Mouse (Mus musculus): ENCODE measurements around the gene Piezo1. TPM values are rescaled to one million over a fixed set of nuclear protein-coding genes. Genes with fewer than 3 reads are reported as not detected.

Piezo1 gene
- polyA plus RNA-seq, 1 experiment from 2014 or later, result 15.6 TPM

GRCm38 (mm10) chr8:122459218-122459900 lies 91.8 kb downstream of the Piezo1 start:
- Histone ChIP-seq H3K4me2 (replicated peaks; ENCODE audit: low read depth, low read length) (no peak overlapping the region), H3K9ac (replicated peaks; ENCODE audit: low read depth, low read length) (no peak overlapping the region)

GRCm38 (mm10) chr8:122457171-122457570 lies 94.0 kb downstream of the Piezo1 start:
- H3K4me1 ChIP-seq (ENCODE audit: control insufficient read depth, insufficient read depth, low read length), result peaks cover 10% of the 10 kb centered on the region; the same call in 1 of the 2 replicates
- no peak for ATAC-seq (ENCODE audit: insufficient number of reproducible peaks, insufficient read depth, low FRiP score, low read depth)
- no peak overlapping the region for H3K4me2 ChIP-seq (replicated peaks; ENCODE audit: low read depth, low read length)
- WGBS, result 75% methylated on average over 11 of the region's 11 CpGs
- H3K27ac ChIP-seq (ENCODE audit: low read length), result no peak overlapping the region
- H3K9ac ChIP-seq (replicated peaks; ENCODE audit: low read depth, low read length), result no peak overlapping the region
- H3K9me3 ChIP-seq (ENCODE audit: control insufficient read depth, low read depth, low read length), result no peaks in the 10 kb centered on the region
- H3K27me3 ChIP-seq (ENCODE audit: control insufficient read depth, insufficient read depth, low read length), result peaks cover 17% of the 10 kb centered on the region
- H3K36me3 ChIP-seq (ENCODE audit: control insufficient read depth, insufficient read depth, low read length), result no peaks in the 10 kb centered on the region
- H3K4me3 ChIP-seq (ENCODE audit: low read depth, low read length), result no peak overlapping the region

More at GRCm38 (mm10) chr8:122459218-122459900, 91.8 kb downstream of the Piezo1 start:
- peaks cover 10% of the 10 kb centered on the region; the same call in 1 of the 2 replicates for H3K4me1 ChIP-seq (ENCODE audit: control insufficient read depth, insufficient read depth, low read length)
- H3K9me3 ChIP-seq (ENCODE audit: control insufficient read depth, low read depth, low read length), result no peaks in the 10 kb centered on the region
- no peaks in the 10 kb centered on the region for H3K36me3 ChIP-seq (ENCODE audit: control insufficient read depth, insufficient read depth, low read length)
- no peak overlapping the region for H3K27ac ChIP-seq (ENCODE audit: low read length)
- ATAC-seq (ENCODE audit: insufficient number of reproducible peaks, insufficient read depth, low FRiP score, low read depth), result no peak
- WGBS, result 51% methylated on average over 6 of the region's 6 CpGs
- H3K4me3 ChIP-seq (ENCODE audit: low read depth, low read length), result no peak overlapping the region
- H3K27me3 ChIP-seq (ENCODE audit: control insufficient read depth, insufficient read depth, low read length), result peaks cover 17% of the 10 kb centered on the region

- Histone ChIP-seq H3K27ac (ENCODE audit: low read length) (no peak overlapping the region), H3K9ac (replicated peaks; ENCODE audit: low read depth, low read length) (no peak overlapping the region), H3K4me1 (ENCODE audit: control insufficient read depth, insufficient read depth, low read length) (no peaks in the 10 kb centered on the region), H3K36me3 (ENCODE audit: control insufficient read depth, insufficient read depth, low read length) (no peaks in the 10 kb centered on the region), H3K9me3 (ENCODE audit: control insufficient read depth, low read depth, low read length) (no peaks in the 10 kb centered on the region), H3K4me2 (replicated peaks; ENCODE audit: low read depth, low read length) (no peak overlapping the region), H3K4me3 (ENCODE audit: low read depth, low read length) (no peak overlapping the region), H3K27me3 (ENCODE audit: control insufficient read depth, insufficient read depth, low read length) (peaks cover 1% of the 10 kb centered on the region; the same call in 1 of the 2 replicates)
- WGBS, result 89% methylated on average over 6 of the region's 6 CpGs
- no peak for ATAC-seq (ENCODE audit: insufficient number of reproducible peaks, insufficient read depth, low FRiP score, low read depth)
These were observed 96.7 kb downstream of the Piezo1 start for GRCm38 (mm10) chr8:122454409-122454808.

DNA sequence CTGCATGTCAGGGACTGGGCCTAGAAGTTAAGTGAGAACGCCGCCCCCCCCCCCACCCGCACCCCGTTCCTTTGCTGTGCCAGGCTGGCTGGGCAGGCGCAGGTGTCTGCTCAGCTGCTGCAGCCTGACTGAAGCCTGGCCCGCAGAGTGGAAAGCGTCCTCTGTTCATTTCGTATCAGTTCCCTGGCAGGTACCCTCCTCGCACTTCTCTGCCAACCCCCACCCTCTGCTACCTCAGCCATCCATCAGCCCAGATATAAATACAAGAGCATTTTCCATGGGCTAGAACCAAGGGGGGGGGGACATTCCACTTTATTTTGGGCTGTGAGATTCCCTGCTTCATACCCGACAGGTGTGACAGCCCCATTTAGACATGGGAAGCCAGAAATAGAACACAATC lies 99.0 kb downstream of the Piezo1 start:
- H3K27ac ChIP-seq (ENCODE audit: low read length), result no peak overlapping the region
- H3K4me2 ChIP-seq (replicated peaks; ENCODE audit: low read depth, low read length), result no peak overlapping the region
- H3K4me3 ChIP-seq (ENCODE audit: low read depth, low read length), result no peak overlapping the region
- no peak overlapping the region for H3K9ac ChIP-seq (replicated peaks; ENCODE audit: low read depth, low read length)
- no peaks in the 10 kb centered on the region for H3K4me1 ChIP-seq (ENCODE audit: control insufficient read depth, insufficient read depth, low read length)
- no peaks in the 10 kb centered on the region for H3K9me3 ChIP-seq (ENCODE audit: control insufficient read depth, low read depth, low read length)
- H3K36me3 ChIP-seq (ENCODE audit: control insufficient read depth, insufficient read depth, low read length), result no peaks in the 10 kb centered on the region
- no peak for ATAC-seq (ENCODE audit: insufficient number of reproducible peaks, insufficient read depth, low FRiP score, low read depth)
- H3K27me3 ChIP-seq (ENCODE audit: control insufficient read depth, insufficient read depth, low read length), result no peaks in the 10 kb centered on the region
- 73% methylated on average over 10 of the region's 10 CpGs for WGBS

DNA sequence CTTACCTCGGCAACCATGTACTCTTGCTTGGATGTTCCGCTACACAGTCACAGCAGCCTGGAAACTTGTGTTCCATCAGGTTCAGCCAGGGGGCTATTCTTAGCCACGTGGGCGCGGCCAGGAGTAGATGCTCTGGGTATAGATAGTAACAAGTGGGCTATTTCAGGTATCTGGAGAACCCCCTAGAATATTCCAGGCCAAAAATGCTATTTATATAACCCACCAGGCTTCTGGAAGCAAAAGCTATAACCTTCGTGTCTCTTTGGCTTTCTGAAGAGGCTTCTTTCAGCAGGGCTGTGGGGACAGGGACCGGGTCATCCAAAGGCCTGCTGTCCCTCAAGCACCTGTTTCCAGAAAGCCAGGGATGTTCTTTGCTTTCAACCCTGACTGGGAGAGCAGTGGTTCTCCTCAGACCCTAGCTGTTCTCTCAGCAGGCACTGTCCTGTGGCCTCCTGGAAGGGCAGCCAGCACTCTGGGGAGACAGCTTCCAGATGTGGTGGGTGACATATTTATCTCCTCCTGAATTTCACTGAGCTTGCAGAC lies 99.9 kb downstream of the Piezo1 start:
- 69% methylated on average over 7 of the region's 7 CpGs for WGBS
- Histone ChIP-seq H3K9me3 (ENCODE audit: control insufficient read depth, low read depth, low read length) (no peaks in the 10 kb centered on the region), H3K27ac (ENCODE audit: low read length) (no peak overlapping the region), H3K36me3 (ENCODE audit: control insufficient read depth, insufficient read depth, low read length) (no peaks in the 10 kb centered on the region), H3K4me2 (replicated peaks; ENCODE audit: low read depth, low read length) (no peak overlapping the region), H3K9ac (replicated peaks; ENCODE audit: low read depth, low read length) (no peak overlapping the region), H3K4me3 (ENCODE audit: low read depth, low read length) (no peak overlapping the region), H3K27me3 (ENCODE audit: control insufficient read depth, insufficient read depth, low read length) (no peaks in the 10 kb centered on the region), H3K4me1 (ENCODE audit: control insufficient read depth, insufficient read depth, low read length) (no peaks in the 10 kb centered on the region)
- ATAC-seq (ENCODE audit: insufficient number of reproducible peaks, insufficient read depth, low FRiP score, low read depth), result no peak

DNA sequence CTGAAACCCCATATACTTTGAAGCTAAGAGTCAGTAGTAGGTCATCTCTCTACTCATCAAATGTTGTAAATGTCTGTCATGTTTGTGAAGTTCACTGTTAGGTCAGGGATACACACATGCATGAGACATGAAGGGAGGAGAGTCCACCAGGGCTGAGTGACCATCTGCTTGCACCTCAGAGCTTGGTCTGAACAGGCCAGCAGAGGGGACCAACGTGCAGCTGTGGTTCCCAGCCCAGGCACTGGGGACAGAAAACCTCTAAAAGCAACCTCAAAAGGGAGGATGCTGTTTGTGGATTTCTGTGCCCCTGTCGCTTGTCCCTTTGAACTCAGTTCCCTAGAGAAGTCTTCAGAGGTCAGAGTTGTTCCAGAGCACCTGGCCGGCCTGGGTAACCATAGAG lies 105.9 kb downstream of the Piezo1 start:
- H3K4me3 ChIP-seq (ENCODE audit: low read depth, low read length), result no peak overlapping the region
- peaks cover 16% of the 10 kb centered on the region for H3K4me1 ChIP-seq (ENCODE audit: control insufficient read depth, insufficient read depth, low read length)
- no peaks in the 10 kb centered on the region for H3K9me3 ChIP-seq (ENCODE audit: control insufficient read depth, low read depth, low read length)
- H3K4me2 ChIP-seq (replicated peaks; ENCODE audit: low read depth, low read length), result peak overlapping the region; percentile 70; the same call in 1 of the 2 replicates
- no peak for ATAC-seq (ENCODE audit: insufficient number of reproducible peaks, insufficient read depth, low FRiP score, low read depth)
- H3K27me3 ChIP-seq (ENCODE audit: control insufficient read depth, insufficient read depth, low read length), result no peaks in the 10 kb centered on the region
- no peak overlapping the region for H3K27ac ChIP-seq (ENCODE audit: low read length)
- no peaks in the 10 kb centered on the region for H3K36me3 ChIP-seq (ENCODE audit: control insufficient read depth, insufficient read depth, low read length)
- H3K9ac ChIP-seq (replicated peaks; ENCODE audit: low read depth, low read length), result no peak overlapping the region
- 48% methylated on average over 3 of the region's 3 CpGs for WGBS

DNA sequence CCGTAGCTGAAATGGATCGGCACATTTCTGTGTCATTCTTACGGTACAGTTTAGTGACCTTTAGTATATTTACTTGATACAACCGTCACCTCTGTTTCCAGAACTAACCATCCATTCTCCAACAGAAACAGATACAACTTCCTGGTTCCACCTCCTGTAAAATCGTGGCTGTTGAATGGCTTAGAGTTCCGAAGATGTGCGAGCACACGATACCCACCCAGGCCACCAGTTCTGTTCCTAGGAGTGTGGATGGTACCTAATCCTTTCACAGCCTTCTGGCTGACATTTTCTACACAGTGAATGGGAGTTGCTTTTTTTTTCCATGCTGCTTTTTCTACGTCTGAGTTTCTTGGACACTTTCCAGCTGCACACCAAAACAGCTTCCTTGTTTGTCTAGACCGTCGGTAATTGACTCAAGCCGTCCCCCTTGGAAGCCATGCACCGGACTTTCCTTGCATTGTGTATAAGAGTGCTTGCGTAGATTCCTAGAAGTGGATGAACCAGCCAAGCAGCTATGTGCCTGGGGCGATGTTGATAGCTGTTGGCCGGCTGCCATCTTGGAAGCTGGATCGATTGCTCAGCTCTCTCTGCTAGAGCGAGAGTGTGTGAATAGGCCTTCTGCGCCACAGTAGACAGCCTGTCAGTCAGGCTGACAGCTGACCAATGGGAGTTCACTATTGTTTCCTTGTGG lies 106.9 kb downstream of the Piezo1 start:
- Histone ChIP-seq H3K9me3 (ENCODE audit: control insufficient read depth, low read depth, low read length) (no peaks in the 10 kb centered on the region), H3K27me3 (ENCODE audit: control insufficient read depth, insufficient read depth, low read length) (no peaks in the 10 kb centered on the region), H3K27ac (ENCODE audit: low read length) (peak overlapping the region; percentile 96), H3K36me3 (ENCODE audit: control insufficient read depth, insufficient read depth, low read length) (no peaks in the 10 kb centered on the region; the same call in 1 of the 2 replicates), H3K4me3 (ENCODE audit: low read depth, low read length) (peak overlapping the region; percentile 71), H3K4me1 (ENCODE audit: control insufficient read depth, insufficient read depth, low read length) (peaks cover 16% of the 10 kb centered on the region), H3K9ac (replicated peaks; ENCODE audit: low read depth, low read length) (peak overlapping the region; percentile 68), H3K4me2 (replicated peaks; ENCODE audit: low read depth, low read length) (peak overlapping the region; percentile 70)
- WGBS, result 6% methylated on average over 19 of the region's 19 CpGs
- ATAC-seq (ENCODE audit: insufficient number of reproducible peaks, insufficient read depth, low FRiP score, low read depth), result peak; percentile 66

DNA sequence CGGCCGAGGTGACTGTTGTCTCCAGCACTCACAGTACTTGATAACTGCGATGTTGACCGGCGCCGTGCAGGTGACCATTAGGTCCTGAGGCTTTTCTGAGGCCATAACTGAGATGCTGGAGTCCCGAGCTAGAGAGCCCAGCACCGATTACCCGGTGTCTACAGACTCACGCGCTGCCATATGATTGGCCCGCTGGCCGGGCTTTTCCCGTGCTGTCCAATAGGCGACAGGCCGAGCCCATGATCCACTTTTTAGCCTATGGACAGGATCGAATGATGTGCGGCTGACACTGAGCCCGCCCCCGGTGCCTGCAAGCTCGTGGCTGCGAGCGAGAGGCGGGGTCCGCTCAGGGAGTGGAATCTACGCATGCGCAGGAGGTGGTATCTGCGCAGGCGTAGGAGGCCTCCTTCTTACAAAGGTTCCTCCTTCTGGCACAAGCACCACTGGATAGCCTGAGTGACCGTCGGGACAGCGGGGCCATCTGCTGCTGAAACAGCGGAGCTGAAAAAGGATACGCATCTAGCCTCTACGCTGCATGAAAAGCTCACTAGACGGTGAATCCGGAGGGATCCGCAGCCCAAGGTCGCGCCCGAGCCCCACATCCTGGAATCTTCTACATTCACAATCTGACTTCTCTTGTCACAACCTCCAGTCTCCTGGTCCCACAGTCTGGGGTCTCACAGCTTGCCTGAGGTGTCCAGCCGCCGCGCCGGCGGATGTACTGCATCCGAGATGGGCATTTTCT lies 107.7 kb downstream of the Piezo1 start, which contains the start of gene Mvd:
Gene Mvd (minus strand): TSS at position 161 of the 745 bp plus-strand sequence.
- peak; percentile 96 for ATAC-seq (ENCODE audit: insufficient number of reproducible peaks, insufficient read depth, low FRiP score, low read depth)
- Histone ChIP-seq H3K27ac (ENCODE audit: low read length) (peak within 1 kb of the TSS; percentile 96), H3K9me3 (ENCODE audit: control insufficient read depth, low read depth, low read length) (no peaks in the 10 kb centered on the region), H3K4me1 (ENCODE audit: control insufficient read depth, insufficient read depth, low read length) (peaks cover 17% of the 10 kb centered on the region), H3K36me3 (ENCODE audit: control insufficient read depth, insufficient read depth, low read length) (peaks cover 1% of the 10 kb centered on the region; the same call in 1 of the 2 replicates), H3K27me3 (ENCODE audit: control insufficient read depth, insufficient read depth, low read length) (no peaks in the 10 kb centered on the region), H3K9ac (replicated peaks; ENCODE audit: low read depth, low read length) (peak within 1 kb of the TSS; percentile 71), H3K4me3 (ENCODE audit: low read depth, low read length) (peak within 1 kb of the TSS; percentile 71), H3K4me2 (replicated peaks; ENCODE audit: low read depth, low read length) (peak within 1 kb of the TSS; percentile 89)
- under 1% methylated on average over 47 of the region's 47 CpGs for WGBS

Measured in stomach, embryonic 14.5 days (tissue).